Mouse (Mus musculus) spleen, embryonic (tissue): Measurements from ENCODE around the gene Slc22a18.

Experiments used
- CTCF ChIA-PET: fragments of 350-600 bp; sonication (Branson Sonifier 250); formaldehyde crosslinking; loops from one replicate; lab custom pipeline; 2022; lab: Charles Lee

Slc22a18 gene

DNA sequence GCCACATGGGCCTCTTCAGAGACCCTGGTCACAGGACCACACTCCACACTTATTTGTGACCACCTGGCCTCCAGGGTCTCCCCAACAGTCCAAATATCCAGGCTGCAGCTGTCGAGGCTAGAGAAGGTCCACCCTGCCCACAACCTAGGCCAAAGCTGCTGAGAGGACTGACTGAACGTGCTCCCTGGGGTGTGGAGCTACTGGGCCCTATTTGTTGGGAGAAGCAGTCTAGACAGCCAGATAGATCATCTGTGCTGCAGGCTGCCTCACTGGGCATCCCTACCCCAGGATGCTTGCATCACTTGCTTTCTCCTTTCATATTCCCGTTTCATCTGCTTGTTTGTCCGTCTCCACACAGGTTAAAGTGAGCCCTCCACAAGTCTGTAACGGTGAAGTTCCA is 11.0 kb upstream of the Slc22a18 start:
- CTCF ChIA-PET = interaction anchor here (0.6 to 1.0 kb wide), 3 partner anchors 42 to 807 kb away, joined by 3 to 4 read pairs (median 3); no protein-coding TSS in a partner anchor

DNA sequence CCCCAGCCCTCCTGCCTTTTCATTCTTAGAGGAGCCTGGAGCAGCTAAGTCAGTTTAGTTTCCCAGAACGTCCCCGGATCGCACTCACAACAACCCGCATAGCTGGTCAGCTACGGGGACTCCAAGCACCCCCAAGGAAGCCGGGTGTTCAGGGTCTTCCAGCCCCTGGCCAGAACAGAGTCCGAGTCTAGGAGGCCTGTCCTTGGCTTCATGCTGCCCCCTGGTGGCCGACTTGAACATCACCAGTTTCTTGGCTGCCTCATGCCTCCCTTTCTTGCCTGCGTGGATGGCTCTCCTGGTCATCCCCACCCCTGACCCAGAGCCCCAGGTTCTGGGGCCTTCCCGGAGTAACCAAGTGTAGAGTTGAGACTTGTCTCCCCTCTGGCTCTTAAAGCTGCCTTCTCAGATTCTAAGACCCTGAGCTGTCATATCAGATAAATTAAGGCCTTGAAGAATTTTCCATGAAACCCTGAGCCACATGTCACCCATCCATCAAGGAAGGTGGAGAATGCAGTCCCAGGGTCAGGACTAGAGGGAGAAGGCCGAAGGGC is 9.6 kb upstream of the Slc22a18 start:
- CTCF ChIA-PET = interaction anchor here (0.5 to 1.0 kb wide), 4 partner anchors 25 to 1950 kb away, joined by 5 to 14 read pairs (median 9); no protein-coding TSS in a partner anchor

DNA sequence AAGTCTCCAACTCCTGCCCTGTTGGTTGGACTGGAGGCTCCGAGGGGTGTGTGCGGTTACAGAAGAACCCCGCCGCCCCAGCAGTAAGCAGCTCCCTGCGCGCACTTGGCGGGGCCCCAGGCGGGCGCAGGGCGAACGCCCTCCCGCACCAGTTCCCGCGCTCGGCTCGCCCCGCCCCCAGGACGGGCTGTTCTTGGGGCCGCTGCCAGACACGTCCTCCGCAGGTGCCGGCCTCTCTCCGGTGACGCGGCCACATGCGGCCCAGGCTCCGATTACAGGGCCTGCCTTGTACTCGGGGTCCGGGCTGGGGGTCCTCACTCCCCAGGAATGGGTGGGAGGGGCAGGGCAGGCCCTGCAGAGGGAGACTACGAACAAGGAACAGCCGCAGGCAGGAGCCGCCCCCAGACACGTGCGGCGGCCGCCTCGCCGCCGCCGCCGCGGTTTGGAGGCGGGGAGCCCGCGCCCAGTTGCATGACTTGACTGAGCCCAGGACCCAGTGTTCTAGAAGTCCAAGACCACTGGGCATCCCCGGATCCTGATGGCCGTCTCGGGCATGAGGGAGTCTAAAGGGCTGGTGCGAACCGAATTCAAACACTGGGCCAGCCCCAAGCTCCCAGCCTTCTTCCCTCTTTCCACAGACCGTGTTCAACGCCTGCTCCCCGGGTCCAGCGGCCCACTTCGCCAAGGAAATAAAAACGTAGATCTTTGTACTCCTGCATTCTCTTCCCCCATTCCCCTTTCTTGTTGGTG is 8.6 kb upstream of the Slc22a18 start:
- CTCF ChIA-PET = interaction anchor here (0.6 to 1.0 kb wide), 3 partner anchors 114 to 1704 kb away, joined by 3 to 13 read pairs (median 4); no protein-coding TSS in a partner anchor

DNA sequence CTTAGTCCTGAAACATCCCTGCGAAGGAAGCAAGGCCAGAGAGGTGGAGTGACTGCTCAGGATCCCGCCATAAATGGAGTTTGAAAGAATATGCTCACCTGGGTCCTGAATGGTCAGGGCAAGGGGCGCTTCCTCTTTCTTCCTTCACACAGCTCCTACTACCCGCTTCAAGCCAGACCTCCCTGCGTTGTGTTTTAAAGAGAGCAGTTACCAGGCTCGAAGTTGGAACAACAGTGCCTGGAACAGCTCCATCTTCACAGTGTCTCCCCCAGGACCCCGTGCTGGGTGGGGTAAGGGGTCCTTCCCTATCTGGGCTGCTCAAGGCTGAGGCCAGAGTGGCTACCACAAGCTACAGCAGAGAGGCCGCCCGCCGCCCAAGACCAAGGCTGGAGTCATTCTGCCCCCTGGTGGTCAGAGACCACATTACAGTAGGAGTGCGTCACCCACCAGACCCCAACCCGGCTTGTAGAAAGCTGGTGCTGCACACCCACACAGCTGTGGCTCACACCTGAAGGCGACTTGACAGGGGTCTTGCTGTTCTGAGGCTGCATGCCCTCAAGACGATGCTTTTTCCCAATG is 7.3 kb upstream of the Slc22a18 start:
- CTCF ChIA-PET = interaction anchor here (0.5 to 1.1 kb wide), 4 partner anchors 12 to 318 kb away, joined by 3 to 12 read pairs (median 4); no protein-coding TSS in a partner anchor

DNA sequence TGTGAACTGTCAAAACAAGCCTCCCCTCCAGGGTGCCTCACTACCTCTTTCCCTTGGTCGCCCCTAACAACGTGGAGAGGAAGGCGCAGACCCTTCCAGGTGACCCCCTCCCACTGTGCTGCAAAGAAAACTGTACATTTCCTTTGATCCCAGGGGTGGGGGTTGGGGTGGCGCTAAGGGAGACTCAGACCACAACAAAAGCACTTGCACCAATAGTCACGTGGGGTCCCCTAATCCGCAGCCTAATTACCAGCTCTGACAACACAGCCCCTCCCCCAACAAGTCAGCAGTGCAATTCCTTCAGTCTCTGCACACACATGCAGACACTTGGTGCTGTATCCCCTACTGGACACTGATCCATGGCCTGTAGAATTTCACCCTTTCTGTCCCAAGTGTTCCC is 5.8 kb upstream of the Slc22a18 start:
- CTCF ChIA-PET = interaction anchor here (0.7 kb wide), 1 partner anchor 341 kb away, joined by 3 read pairs; no protein-coding TSS in a partner anchor

DNA sequence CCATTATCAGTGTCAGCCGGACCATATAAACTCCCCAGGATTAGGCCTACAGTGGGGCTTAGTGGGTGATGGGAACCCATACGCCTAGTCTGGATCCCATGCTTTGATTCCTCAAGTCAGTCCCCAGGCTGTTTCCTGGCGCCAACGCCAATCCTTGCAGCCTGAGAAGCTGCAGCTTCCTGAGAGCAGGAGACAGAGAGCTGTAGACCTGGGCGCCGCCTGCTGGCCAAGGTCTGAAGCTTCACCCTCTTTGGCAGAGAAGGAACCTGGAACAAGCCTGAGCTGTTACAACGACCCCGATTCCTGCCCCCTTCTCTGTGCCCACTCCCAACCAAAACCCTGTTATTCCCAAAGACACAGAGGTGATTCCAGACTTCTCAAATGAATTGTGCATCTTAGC is 3.6 kb upstream of the Slc22a18 start:
- CTCF ChIA-PET = no interaction called here

DNA sequence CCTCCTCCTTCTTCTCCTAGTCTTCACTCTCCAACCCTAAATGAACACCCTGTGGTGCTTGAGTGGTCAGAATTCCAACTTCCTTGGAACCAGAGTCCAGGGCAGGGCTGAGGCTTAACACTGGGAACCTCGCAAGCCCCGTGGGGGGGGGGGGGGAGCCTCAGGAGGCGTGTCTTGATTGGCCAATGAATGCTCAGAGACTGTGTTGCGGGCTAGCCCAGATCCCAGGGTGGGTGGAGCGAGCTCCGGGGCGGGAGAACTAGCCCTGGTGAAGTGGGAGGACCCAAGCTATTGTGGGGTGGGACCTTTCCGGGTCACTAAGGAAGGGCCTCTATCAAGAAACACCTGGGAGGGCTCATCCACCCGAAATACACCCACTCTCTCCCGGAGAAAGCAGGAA is 1.3 kb downstream of the Slc22a18 start:
- CTCF ChIA-PET = no interaction called here

DNA sequence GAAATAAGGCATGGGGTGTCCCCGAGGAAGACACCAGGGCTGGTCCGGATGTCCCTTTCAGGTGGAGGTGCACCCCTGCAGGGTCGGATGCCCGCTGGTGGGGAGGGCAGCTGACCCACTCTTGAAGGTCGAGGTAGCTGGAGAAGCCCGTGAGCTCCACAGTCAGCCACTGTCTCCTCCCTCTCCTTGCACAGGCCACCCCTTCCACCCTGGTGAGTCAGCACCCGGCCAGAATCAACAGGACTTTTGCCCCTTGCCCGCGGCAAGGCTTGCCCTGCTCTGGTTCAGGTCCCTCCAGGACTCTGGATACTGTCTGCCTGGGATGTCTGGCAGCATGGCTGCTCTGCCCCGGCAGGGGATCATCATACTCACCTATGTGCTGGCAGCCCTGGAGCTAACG is 2.3 kb downstream of the Slc22a18 start:
- CTCF ChIA-PET = no interaction called here

DNA sequence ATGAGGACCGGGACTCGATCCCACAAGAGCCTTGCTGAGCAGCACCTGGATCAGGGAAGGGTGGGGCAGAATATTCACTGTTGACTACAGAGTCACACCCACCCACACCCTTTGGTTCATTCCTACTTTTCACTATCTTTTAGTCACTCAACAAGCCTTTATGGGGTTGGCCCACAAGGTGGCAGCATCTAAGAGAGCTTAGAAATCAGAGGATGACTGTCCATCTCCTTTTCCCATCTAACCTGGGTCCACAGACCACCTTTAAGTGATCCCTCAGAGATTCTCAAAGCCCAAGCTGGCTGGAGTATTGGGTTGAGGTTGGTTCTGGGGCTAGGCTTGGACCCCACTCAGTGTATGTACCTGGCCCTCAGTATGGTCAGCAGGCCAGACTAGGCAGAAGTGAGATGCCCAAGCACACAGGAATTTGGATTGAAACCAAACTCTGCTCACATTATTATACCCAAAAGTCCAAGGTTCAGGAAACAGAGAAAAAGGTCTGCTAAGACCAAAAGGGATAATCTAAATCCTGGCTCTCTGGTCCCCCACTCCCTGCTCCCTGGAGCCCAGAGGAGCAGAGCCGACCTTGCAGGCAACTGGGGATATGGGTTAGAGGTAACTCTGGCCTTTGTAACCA is 3.3 kb downstream of the Slc22a18 start:
- CTCF ChIA-PET = no interaction called here

DNA sequence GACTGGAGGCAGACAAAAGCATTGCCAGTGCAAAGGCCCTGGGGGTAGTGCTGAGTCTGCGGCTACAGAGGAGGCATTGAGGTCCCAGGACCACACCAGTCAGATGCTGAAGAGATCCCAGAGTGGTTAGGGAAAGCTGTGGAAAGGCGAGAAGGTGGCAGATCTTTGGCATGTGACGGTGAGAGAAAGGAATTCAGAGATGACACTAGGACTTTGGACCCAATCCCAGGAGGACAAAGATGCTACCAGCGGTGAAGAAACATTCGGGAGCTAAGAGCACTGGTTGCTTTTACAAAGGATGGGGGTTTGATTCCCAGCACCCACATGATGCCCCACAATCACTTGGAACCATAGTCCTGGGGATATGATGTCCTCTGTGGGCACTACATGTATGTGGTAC is 4.3 kb downstream of the Slc22a18 start:
- CTCF ChIA-PET = no interaction called here

DNA sequence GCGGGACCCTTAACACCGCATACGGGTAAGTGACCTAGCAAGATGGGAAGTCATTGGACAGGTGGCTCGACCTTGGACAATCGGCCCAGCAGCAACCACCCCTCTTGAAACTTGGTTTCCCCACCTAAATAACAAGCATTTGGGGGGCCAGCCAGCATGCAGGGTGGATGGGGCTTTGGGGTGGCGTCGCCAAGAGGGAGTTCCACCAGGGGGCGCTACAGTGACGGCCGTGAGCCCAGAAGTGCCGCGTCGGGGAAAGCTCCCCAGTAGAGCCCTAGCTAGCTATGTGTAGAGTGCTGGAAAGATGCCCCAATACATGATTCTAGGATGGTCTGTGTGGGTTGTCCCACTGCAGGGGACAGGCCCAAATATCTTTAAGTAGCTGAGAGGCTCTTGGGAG is 7.0 kb downstream of the Slc22a18 start:
- CTCF ChIA-PET = interaction anchor here (0.6 to 0.7 kb wide), 2 partner anchors 282 to 561 kb away, joined by 3 read pairs; no protein-coding TSS in a partner anchor

DNA sequence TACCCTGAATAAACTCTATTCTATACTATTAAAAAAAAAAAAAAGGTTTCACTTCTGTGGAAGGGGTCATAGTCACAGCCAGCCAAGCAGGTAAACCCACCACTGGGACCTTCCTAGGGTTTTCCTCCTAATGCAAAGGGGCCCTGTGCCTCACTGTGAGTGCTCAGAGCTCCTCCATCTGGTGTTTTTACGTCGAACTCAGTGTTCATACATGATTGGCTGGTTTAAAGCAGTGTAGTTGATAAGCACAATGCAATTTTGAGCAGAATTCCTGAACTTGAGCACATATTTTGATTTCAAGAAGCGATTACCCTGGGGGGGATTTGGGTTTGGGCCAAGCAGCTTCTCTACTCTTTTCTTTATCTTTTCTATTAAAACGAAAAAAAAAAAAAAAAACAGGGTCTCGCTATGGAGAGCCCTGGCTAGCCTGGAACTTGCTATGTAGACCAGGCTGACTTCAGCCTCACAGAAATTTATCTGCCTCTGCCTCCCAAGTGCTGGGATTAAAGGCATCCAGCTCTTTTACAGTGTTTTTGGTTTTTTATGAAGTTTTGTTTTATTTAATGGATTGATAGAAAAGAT is 8.4 kb downstream of the Slc22a18 start:
- CTCF ChIA-PET = no interaction called here

DNA sequence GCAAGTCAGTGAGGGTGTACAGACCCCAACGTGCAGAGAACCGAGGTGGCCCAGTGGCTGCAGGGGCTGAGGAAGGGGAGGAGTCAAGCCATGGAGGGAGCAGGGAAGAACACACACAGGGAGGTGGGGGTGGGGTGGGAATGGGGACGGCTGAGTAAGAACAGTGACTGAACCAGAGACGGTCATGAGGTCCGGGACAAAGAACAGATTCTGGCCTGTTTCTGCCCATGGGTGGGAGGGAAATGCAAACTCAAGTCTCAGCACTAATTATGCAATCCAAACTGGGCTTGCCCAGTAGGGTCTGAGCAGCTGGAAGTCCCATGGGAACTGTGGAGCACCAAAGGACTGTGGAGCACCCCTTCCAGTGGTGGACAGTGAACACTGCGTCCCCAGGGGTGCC is 9.0 kb downstream of the Slc22a18 start:
- CTCF ChIA-PET = no interaction called here

DNA sequence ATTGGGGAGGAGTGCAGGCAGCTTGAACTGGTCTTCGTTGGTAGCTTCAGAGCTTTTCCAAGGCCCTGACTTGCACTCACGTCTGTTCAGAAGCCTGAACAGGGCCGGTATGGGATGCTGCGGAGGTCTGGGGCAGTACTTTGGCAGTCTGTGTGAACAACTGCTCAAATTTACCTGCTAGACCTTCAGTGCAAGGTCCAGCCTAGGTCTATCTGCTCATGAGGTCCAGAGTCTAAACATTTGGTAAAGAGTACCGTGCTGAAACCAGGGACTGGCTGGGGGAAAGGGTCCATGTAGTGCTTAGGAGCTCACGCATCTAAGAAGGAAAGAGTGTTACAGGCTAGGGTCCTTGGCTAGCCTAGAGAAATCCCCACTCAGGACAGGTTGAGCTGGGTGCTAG is 16.2 kb downstream of the Slc22a18 start:
- CTCF ChIA-PET = no interaction called here

DNA sequence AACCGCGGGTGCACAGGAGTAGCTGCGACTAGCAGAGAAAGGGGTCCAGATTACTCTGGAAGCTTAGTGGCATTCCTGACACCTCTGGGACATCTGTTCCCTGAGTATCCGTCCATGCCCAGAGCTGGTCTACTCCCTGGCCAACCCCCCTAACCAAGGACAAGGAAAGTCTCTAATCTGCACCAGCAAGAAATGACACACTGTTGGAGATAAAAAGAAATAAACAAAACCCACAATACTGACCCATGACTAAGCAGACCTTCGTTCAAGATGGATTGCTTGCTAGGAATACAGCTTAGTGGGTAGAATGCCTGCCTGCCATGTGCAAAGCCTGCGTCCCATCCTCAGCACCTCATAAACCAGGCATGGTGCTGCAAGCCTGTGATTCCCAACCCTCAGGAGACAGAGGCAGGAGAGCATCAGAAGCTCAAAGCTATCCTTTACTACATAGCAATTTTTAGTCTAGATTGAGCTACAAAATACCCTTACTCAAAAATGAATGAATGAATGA is 20.1 kb downstream of the Slc22a18 start:
- CTCF ChIA-PET = no interaction called here

DNA sequence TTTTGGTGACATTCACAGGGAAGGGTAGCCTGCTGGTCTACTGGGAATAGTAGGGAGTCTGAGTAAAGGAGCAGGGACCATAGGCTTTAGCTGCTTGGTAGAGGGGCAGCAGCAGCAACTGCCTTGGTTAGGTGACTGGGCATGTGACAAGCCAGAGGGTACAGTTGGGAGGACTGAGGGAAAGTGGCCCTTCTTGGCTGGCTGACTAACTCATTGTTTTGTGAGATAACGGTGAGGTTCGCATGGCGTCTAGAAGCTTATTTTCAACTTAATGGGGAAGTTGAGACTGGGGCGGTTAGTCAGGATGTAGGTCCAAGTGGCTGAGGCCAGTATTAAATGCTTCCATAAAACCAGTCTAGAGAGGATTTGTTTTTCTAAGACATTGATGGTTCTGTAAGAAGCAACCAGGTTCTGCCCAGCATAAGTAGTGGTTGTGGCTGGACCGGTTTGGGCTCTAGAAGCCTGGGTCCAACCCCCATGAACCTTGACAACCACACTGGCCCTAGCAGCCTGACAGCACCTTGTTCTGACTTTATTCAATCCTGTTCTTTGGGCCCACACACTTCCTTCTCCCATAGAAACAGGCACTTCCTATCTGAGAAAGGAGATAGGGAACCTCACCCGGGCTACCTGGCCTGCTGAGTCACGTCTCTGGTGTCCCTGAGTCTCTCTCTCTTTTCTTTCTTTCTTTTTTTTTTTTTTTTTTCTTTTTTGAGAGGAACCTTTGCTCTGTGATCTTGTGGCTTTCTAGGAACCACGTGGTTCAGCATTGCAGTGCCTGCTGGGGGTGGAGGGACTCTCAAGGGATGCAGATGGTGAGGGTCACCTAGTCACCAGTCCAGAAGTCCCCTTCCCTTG is 21.8 kb downstream of the Slc22a18 start:
- CTCF ChIA-PET = no interaction called here

DNA sequence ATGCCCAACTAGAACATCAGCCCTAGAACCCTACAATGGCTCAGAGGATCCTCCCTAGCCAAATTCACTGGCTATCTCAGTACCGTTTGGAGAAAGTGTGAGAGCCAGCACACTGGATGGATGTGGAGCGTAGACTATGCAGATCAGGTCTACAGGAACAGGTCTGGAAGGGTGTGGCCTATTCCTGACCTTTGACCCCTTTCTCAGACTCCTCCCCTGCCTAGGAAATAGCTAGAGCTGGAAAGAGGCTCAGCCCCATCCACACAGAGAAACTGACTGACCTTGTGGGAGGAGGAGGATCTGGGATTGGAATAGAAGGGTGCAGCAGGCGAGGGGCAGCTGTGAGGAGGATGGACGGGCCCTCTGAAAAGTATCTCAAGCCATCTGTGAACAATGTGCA is 25.0 kb downstream of the Slc22a18 start:
- CTCF ChIA-PET = no interaction called here

DNA sequence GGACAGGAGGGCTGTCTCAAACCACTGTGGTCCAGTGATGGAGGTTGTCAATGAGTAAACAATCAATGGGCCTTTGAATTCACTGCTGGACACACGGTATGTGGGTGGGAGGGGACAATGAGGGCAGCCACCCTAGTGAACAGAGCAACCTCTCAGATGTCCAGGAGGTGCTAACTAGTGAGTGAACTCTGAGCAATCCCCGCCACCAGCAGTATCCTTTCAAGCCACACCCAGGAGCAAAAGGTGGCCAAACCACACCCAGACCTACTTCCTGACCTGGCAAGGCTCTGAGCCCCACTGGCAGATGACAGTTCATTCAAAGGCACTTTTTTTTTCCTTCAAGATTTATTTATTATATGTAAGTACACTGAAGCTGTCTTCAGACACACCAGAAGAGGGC is 27.4 kb downstream of the Slc22a18 start:
- CTCF ChIA-PET = no interaction called here

DNA sequence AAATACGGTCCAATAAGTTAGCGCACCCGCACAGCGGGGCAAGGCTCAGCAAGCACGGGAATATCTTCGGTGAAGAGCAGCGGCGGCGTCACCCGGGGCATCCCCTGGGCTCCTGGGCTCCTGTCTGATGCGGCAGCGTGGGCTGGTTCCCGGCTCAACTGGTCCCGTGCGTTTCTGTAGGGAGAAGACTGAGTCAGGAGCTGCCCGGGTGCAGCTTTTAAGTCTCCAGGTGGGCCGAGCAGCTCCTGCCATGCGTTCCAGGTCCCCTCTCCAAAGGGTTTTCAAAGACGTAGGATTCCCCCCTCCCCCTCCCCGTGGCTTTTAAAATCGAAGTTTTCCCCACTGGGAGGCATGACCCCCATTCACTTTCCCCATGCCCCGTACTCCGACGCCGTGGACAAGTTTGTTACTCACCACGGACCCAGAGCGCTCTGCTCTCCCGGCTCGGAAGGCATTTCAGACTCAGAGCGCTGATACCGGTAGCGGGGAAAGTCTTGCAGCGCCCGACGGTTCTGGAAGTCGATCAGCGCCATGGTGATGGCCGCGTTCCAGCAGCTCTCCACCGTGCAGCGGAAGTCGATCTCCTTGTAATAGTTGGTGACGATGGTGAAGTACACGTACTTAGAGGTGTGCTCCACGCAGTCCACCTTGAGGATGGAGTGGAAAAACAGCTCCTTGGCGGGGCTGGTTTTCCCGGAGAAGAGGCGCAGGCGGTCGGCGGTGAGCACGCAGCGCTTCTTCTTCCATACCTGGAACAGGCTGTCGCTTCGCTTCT is 28.3 kb downstream of the Slc22a18 start:
- CTCF ChIA-PET = no interaction called here
